Mouse (Mus musculus) forebrain, embryonic 16.5 days (tissue): Measurements from ENCODE around the gene Sdsl. TPM values are rescaled to one million over a fixed set of nuclear protein-coding genes. Genes with fewer than 3 reads are reported as not detected.
A peak's percentile ranks its signal among the peaks of the same experiment; 100 is the strongest.

Experiments
- ATAC-seq: fragments of 200-750 bp; cut with Nextera tagmentation; 2 replicates; pipeline ENCODE4 v1.8.0; 2017; ENCODE audit warnings: mild to moderate bottlenecking, moderate library complexity
- H3K27ac ChIP-seq: fragments of 300-500 bp; sonication (generic); 2 replicates; pipeline ENCODE4 v1.5.1; 2014; ENCODE audit warnings: low read length, control low read depth
- H3K27me3 ChIP-seq: fragments of 300-500 bp; sonication (generic); replicated peaks from 2 replicates; pipeline ENCODE4 v1.6.1; 2014; ENCODE audit warnings: low read length; ENCODE audit not compliant: control insufficient read depth, insufficient read depth
- H3K36me3 ChIP-seq: fragments of 300-500 bp; sonication (generic); 2 replicates; pipeline ENCODE4 v1.6.1; 2014; ENCODE audit not compliant: control insufficient read depth, insufficient read depth
- H3K4me1 ChIP-seq: fragments of 300-500 bp; sonication (generic); replicated peaks from 2 replicates; pipeline ENCODE4 v1.6.1; 2014; ENCODE audit warnings: low read length; ENCODE audit not compliant: control insufficient read depth, insufficient read depth
- H3K4me2 ChIP-seq: fragments of 300-500 bp; sonication (generic); 2 replicates; pipeline ENCODE4 v1.6.1; 2014; ENCODE audit warnings: mild to moderate bottlenecking, low read length, control low read depth
- H3K4me3 ChIP-seq: fragments of 300-500 bp; sonication (generic); replicated peaks from 2 replicates; pipeline ENCODE4 v1.5.1; 2014; ENCODE audit warnings: mild to moderate bottlenecking, low read length, control low read depth
- H3K9ac ChIP-seq: fragments of 300-500 bp; sonication (generic); replicated peaks from 2 replicates; pipeline ENCODE4 v1.6.1; 2014; ENCODE audit warnings: low read depth, low read length, control low read depth
- H3K9me3 ChIP-seq: fragments of 300-500 bp; sonication (generic); 2 replicates; pipeline ENCODE4 v1.6.1; 2016; ENCODE audit warnings: low read length; ENCODE audit not compliant: control insufficient read depth
- WGBS: fragments of 180-500 bp; shearing (Covaris S2); extraction: QIAGEN DNeasy Blood & Tissue Kit; methylation state at CpG from one replicate; pipeline ENCODE4 v1.1.7; 2014; 5-methylcytosine and 5-hydroxymethylcytosine counted together
- polyA plus RNA-seq: library from polyadenylated mRNA; unstranded; fragments of >200 nt; fragmentation: Nextera tagmentation; extraction: Ambion mirVana; gene quantifications from 2 replicates; pipeline ENCODE4 v1.2.1, GENCODE M21; 2015

The Sdsl gene
- polyA plus RNA-seq, 1 experiment from 2014 or later = 2.3 TPM

DNA sequence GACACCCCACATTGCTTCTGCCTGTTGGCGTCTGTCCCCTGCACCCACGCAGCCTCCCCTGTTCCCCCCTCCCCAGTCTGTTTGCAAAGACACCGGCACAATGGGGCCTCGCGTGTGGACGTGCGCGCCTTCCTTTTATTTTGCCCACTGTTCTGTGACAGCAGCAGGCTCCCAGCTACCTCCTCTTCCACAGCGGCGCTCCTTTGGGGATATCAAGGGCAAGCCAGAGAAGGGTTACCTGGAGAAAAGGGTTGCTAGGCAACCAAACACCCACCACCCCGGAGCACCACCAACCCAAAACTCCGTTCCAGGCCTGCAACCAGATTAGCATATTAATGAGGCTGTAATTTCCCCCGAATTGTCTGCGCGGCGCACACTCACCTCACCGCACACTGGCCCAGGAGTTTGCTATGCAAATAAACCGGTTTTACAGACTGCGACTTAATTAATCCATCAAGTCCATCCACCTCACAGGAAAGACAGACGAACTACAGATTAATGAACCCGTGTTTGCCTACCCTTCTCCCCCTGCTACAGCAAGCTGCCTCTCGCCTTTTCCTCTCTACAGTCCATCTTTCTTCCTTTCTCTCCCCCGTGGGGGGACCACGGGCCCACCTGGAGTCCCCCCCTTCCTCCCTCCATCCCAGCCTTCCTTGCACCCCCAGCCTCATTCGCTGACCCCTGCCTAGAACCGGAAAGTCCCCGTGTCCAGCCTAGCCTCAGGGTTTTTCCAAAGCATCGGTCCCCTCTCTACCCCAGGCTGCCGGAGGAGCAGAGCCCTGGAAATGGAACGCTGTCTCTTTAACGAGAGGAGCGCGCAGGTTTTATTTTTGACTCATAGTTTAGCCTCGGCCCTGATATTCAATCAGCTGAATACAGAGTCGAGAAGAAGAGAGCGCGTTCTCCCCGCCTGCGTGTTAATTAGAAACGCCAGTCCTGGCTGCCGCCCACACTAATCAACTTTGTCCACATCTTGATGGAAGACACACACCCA, 62.9 kb downstream of the Sdsl start:
- Histone ChIP-seq H3K4me1 (peaks cover 19% of the 10 kb centered on the region), H3K27me3 (peaks cover 2% of the 10 kb centered on the region), H3K4me2 (peak overlapping the region; percentile 73), H3K4me3 (peak overlapping the region; percentile 37), H3K36me3 (no peaks in the 10 kb centered on the region), H3K9ac (peak overlapping the region; percentile 68), H3K27ac (peak overlapping the region; percentile 82), H3K9me3 (peaks cover 2% of the 10 kb centered on the region; the same call in 1 of the 2 replicates)
- peak; percentile 86 for ATAC-seq
- under 1% methylated on average over 41 of the region's 41 CpGs for WGBS

- Histone ChIP-seq H3K4me2 (peak overlapping the region; percentile 73), H3K4me1 (peaks cover 19% of the 10 kb centered on the region), H3K27me3 (peaks cover 2% of the 10 kb centered on the region), H3K36me3 (no peaks in the 10 kb centered on the region), H3K9ac (peak overlapping the region; percentile 68; the same call in 1 of the 2 replicates), H3K27ac (peak overlapping the region; percentile 9), H3K9me3 (peaks cover 2% of the 10 kb centered on the region; the same call in 1 of the 2 replicates), H3K4me3 (no peak overlapping the region; the same call in 1 of the 2 replicates)
- WGBS = 54% methylated on average over 14 of the region's 14 CpGs
- ATAC-seq = peak; percentile 36
Measured at GRCm38 (mm10) chr5:120408933-120409332, 63.7 kb downstream of the Sdsl start.

Other genes starting within 250 kb of the Sdsl start
- gene Lhx5, start 41.1 kb downstream of the Sdsl start, polyA plus RNA-seq = 3.8 and 7.0 TPM in 2 replicates
- gene Sds, start 3.7 kb upstream of the Sdsl start, polyA plus RNA-seq = not detected in 2 replicates
- 22.9 and 24.6 TPM in 2 replicates for gene Plbd2, start 30.8 kb upstream of the Sdsl start, polyA plus RNA-seq
- gene Slc8b1, start 38.4 kb upstream of the Sdsl start, polyA plus RNA-seq = 1.9 and 2.0 TPM in 2 replicates
- 15.4 and 18.3 TPM in 2 replicates for gene Tpcn1, start 115.9 kb upstream of the Sdsl start, polyA plus RNA-seq
- gene Iqcd, start 116.2 kb upstream of the Sdsl start, polyA plus RNA-seq = 0.98 and 1.0 TPM in 2 replicates
- 21.2 and 26.9 TPM in 2 replicates for gene Rita1, start 139.8 kb upstream of the Sdsl start, polyA plus RNA-seq
- 49.2 and 49.3 TPM in 2 replicates for gene Ddx54, start 139.9 kb upstream of the Sdsl start, polyA plus RNA-seq
- gene Cfap73, start 161.4 kb upstream of the Sdsl start, polyA plus RNA-seq = 0.39 and 0.46 TPM in 2 replicates
- 5.3 and 6.3 TPM in 2 replicates for gene Rasal1, start 176.0 kb upstream of the Sdsl start, polyA plus RNA-seq
- 43.4 and 44.1 TPM in 2 replicates for gene Dtx1, start 239.1 kb upstream of the Sdsl start, polyA plus RNA-seq